Mouse (Mus musculus): Measurements from ENCODE around the gene Fam131c. TPM values are rescaled to one million over a fixed set of nuclear protein-coding genes. Genes with fewer than 3 reads are reported as not detected.

Gene Fam131c
- polyA plus RNA-seq, 1 experiment from 2014 or later, result 0.44 TPM

- 28% methylated on average over 11 of the region's 11 CpGs for WGBS
- no peaks in the 10 kb centered on the region for H3K36me3 ChIP-seq (replicated peaks)
- peaks cover 71% of the 10 kb centered on the region for H3K27me3 ChIP-seq (replicated peaks; ENCODE audit: low read depth, poor library complexity, severe bottlenecking)
- peaks cover 18% of the 10 kb centered on the region for H3K4me1 ChIP-seq
- H3K27ac ChIP-seq (replicated peaks), result no peak overlapping the region
- H3K4me3 ChIP-seq, result no peak overlapping the region
- DNase-seq (ENCODE audit: low spot score), result peak; percentile 88
- no peaks in the 10 kb centered on the region for H3K9me3 ChIP-seq
Observed at GRCm38 (mm10) chr4:141362937-141363548, 5.0 kb upstream of the Fam131c start.

GRCm38 (mm10) chr4:141365126-141365525, 2.9 kb upstream of the Fam131c start:
- Histone ChIP-seq H3K27me3 (replicated peaks; ENCODE audit: low read depth, poor library complexity, severe bottlenecking) (peaks cover 89% of the 10 kb centered on the region), H3K4me3 (no peak overlapping the region), H3K36me3 (replicated peaks) (no peaks in the 10 kb centered on the region), H3K27ac (replicated peaks) (no peak overlapping the region), H3K4me1 (peaks cover 15% of the 10 kb centered on the region), H3K9me3 (no peaks in the 10 kb centered on the region)
- 64% methylated on average over 8 of the region's 8 CpGs for WGBS
- DNase-seq (ENCODE audit: low spot score), result no peak

- H3K27ac ChIP-seq (replicated peaks), result no peak overlapping the region
- no peaks in the 10 kb centered on the region for H3K9me3 ChIP-seq
- no peak for DNase-seq (ENCODE audit: low spot score)
- peaks cover 96% of the 10 kb centered on the region for H3K27me3 ChIP-seq (replicated peaks; ENCODE audit: low read depth, poor library complexity, severe bottlenecking)
- no peaks in the 10 kb centered on the region for H3K36me3 ChIP-seq (replicated peaks)
- peaks cover 15% of the 10 kb centered on the region for H3K4me1 ChIP-seq
- WGBS, result 57% methylated on average over 7 of the region's 7 CpGs
- H3K4me3 ChIP-seq, result no peak overlapping the region
Observed at GRCm38 (mm10) chr4:141365876-141366275, 2.1 kb upstream of the Fam131c start.

GRCm38 (mm10) chr4:141372426-141372825, 4.4 kb downstream of the Fam131c start:
- H3K4me3 ChIP-seq, result no peak overlapping the region
- no peak overlapping the region for H3K27ac ChIP-seq (replicated peaks)
- H3K9me3 ChIP-seq, result no peaks in the 10 kb centered on the region
- H3K27me3 ChIP-seq (replicated peaks; ENCODE audit: low read depth, poor library complexity, severe bottlenecking), result peaks cover 49% of the 10 kb centered on the region
- peaks cover 13% of the 10 kb centered on the region for H3K4me1 ChIP-seq
- 92% methylated on average over 5 of the region's 5 CpGs for whole genome bisulfite sequencing
- DNase-seq (ENCODE audit: low spot score), result no peak
- H3K36me3 ChIP-seq (replicated peaks), result no peaks in the 10 kb centered on the region

- peaks cover 56% of the 10 kb centered on the region for H3K27me3 ChIP-seq (replicated peaks; ENCODE audit: low read depth, poor library complexity, severe bottlenecking)
- WGBS, result 70% methylated on average over 8 of the region's 8 CpGs
Observed at GRCm38 (mm10) chr4:141379674-141380073, 11.7 kb downstream of the Fam131c start.

GRCm38 (mm10) chr4:141382406-141382805, 14.4 kb downstream of the Fam131c start:
- Histone ChIP-seq H3K9me3 (no peaks in the 10 kb centered on the region), H3K4me3 (peak overlapping the region; percentile 55), H3K27ac (replicated peaks) (no peak overlapping the region), H3K27me3 (replicated peaks; ENCODE audit: low read depth, poor library complexity, severe bottlenecking) (peaks cover 62% of the 10 kb centered on the region), H3K4me1 (peaks cover 24% of the 10 kb centered on the region), H3K36me3 (replicated peaks) (no peaks in the 10 kb centered on the region)
- WGBS, result under 1% methylated on average over 25 of the region's 25 CpGs
- peak; percentile 67 for DNase-seq (ENCODE audit: low spot score)

More at GRCm38 (mm10) chr4:141379674-141380073, 11.7 kb downstream of the Fam131c start:
- Histone ChIP-seq H3K4me1 (peaks cover 18% of the 10 kb centered on the region), H3K27ac (replicated peaks) (no peak overlapping the region), H3K4me3 (no peak overlapping the region), H3K36me3 (replicated peaks) (no peaks in the 10 kb centered on the region), H3K9me3 (no peaks in the 10 kb centered on the region)
- DNase-seq (ENCODE audit: low spot score), result no peak

GRCm38 (mm10) chr4:141385275-141385674, 17.3 kb downstream of the Fam131c start:
- Histone ChIP-seq H3K9me3 (no peaks in the 10 kb centered on the region), H3K27me3 (replicated peaks; ENCODE audit: low read depth, poor library complexity, severe bottlenecking) (peaks cover 50% of the 10 kb centered on the region), H3K27ac (replicated peaks) (no peak overlapping the region), H3K4me1 (peaks cover 42% of the 10 kb centered on the region), H3K4me3 (0 out of 2 replicates have a peak overlapping the region, but pooled peaks have one; percentile 8), H3K36me3 (replicated peaks) (no peaks in the 10 kb centered on the region)
- WGBS, result under 1% methylated on average over 7 of the region's 7 CpGs
- peak; percentile 80 for DNase-seq (ENCODE audit: low spot score)

GRCm38 (mm10) chr4:141386150-141386549, 18.1 kb downstream of the Fam131c start:
- Histone ChIP-seq H3K36me3 (replicated peaks) (no peaks in the 10 kb centered on the region), H3K4me3 (no peak overlapping the region), H3K4me1 (peaks cover 43% of the 10 kb centered on the region), H3K9me3 (no peaks in the 10 kb centered on the region), H3K27ac (replicated peaks) (no peak overlapping the region), H3K27me3 (replicated peaks; ENCODE audit: low read depth, poor library complexity, severe bottlenecking) (peaks cover 41% of the 10 kb centered on the region)
- DNase-seq (ENCODE audit: low spot score), result no peak
- WGBS, result 72% methylated on average over 7 of the region's 7 CpGs

- H3K27ac ChIP-seq (replicated peaks), result 0 out of 2 replicates have a peak overlapping the region, but pooled peaks have one; percentile 45
- no peaks in the 10 kb centered on the region for H3K36me3 ChIP-seq (replicated peaks)
- peaks cover 41% of the 10 kb centered on the region for H3K4me1 ChIP-seq
- H3K27me3 ChIP-seq (replicated peaks; ENCODE audit: low read depth, poor library complexity, severe bottlenecking), result peaks cover 36% of the 10 kb centered on the region
- DNase-seq (ENCODE audit: low spot score), result peak; percentile 84
- 16% methylated on average over 5 of the region's 5 CpGs for WGBS
- H3K9me3 ChIP-seq, result no peaks in the 10 kb centered on the region
- H3K4me3 ChIP-seq, result no peak overlapping the region
Observed at GRCm38 (mm10) chr4:141387093-141387784, 19.2 kb downstream of the Fam131c start.

GRCm38 (mm10) chr4:141387933-141388332, 19.9 kb downstream of the Fam131c start:
- Histone ChIP-seq H3K4me1 (peaks cover 34% of the 10 kb centered on the region), H3K36me3 (replicated peaks) (no peaks in the 10 kb centered on the region), H3K4me3 (no peak overlapping the region), H3K27ac (replicated peaks) (0 out of 2 replicates have a peak overlapping the region, but pooled peaks have one; percentile 45), H3K27me3 (replicated peaks; ENCODE audit: low read depth, poor library complexity, severe bottlenecking) (peaks cover 29% of the 10 kb centered on the region), H3K9me3 (no peaks in the 10 kb centered on the region)
- WGBS, result 58% methylated on average over 5 of the region's 5 CpGs
- DNase-seq (ENCODE audit: low spot score), result no peak

GRCm38 (mm10) chr4:141389366-141390150, 21.5 kb downstream of the Fam131c start:
- Histone ChIP-seq H3K27me3 (replicated peaks; ENCODE audit: low read depth, poor library complexity, severe bottlenecking) (peaks cover 24% of the 10 kb centered on the region), H3K4me3 (no peak overlapping the region), H3K4me1 (peaks cover 30% of the 10 kb centered on the region), H3K9me3 (no peaks in the 10 kb centered on the region), H3K36me3 (replicated peaks) (no peaks in the 10 kb centered on the region), H3K27ac (replicated peaks) (no peak overlapping the region)
- DNase-seq (ENCODE audit: low spot score), result no peak
- 70% methylated on average over 18 of the region's 18 CpGs for WGBS

GRCm38 (mm10) chr4:141391293-141391692, 23.3 kb downstream of the Fam131c start:
- Histone ChIP-seq H3K27ac (replicated peaks) (no peak overlapping the region), H3K9me3 (no peaks in the 10 kb centered on the region)
- 83% methylated on average over 12 of the region's 12 CpGs for WGBS

More at GRCm38 (mm10) chr4:141391293-141391692, 23.3 kb downstream of the Fam131c start:
- Histone ChIP-seq H3K27me3 (replicated peaks; ENCODE audit: low read depth, poor library complexity, severe bottlenecking) (peaks cover 34% of the 10 kb centered on the region), H3K36me3 (replicated peaks) (no peaks in the 10 kb centered on the region), H3K4me1 (peaks cover 31% of the 10 kb centered on the region), H3K4me3 (no peak overlapping the region)
- DNase-seq (ENCODE audit: low spot score), result no peak
